Mouse (Mus musculus) c-Kit-positive CD71-positive TER-119-positive erythroid progenitor cells, embryonic 14.5 days (primary cell): ENCODE data around the gene Fkbp4.
"Not testable (repeated sequence)": the region's sequence is repeated elsewhere in the genome, so short reads cannot be mapped to it uniquely, and the experiment has no call there.

Experiments
- DNase-seq: peaks from one replicate; pipeline ENCODE4 v3.0.0-alpha.2; 2013; ENCODE audit warnings: low spot score

Gene Fkbp4

GRCm38 (mm10) chr6:128397574-128398261 is 40.8 kb downstream of the Fkbp4 start:
- no peak for DNase-seq

- no peak for DNase-seq
Measured at GRCm38 (mm10) chr6:128390683-128391082, 47.8 kb downstream of the Fkbp4 start.

- no peak for DNase-seq
Measured at GRCm38 (mm10) chr6:128389185-128389584, 49.3 kb downstream of the Fkbp4 start.

- no peak for DNase-seq
Measured at GRCm38 (mm10) chr6:128385026-128385425, 53.5 kb downstream of the Fkbp4 start.

- DNase-seq = no peak
Measured at GRCm38 (mm10) chr6:128383752-128384151, 54.7 kb downstream of the Fkbp4 start.

- no peak for DNase-seq
Measured at GRCm38 (mm10) chr6:128381254-128381653, 57.2 kb downstream of the Fkbp4 start.

- not testable (repeated sequence) for DNase-seq
Measured at GRCm38 (mm10) chr6:128380594-128381167, 57.8 kb downstream of the Fkbp4 start.
